Mouse (Mus musculus) heart, adult 9 months (tissue): ENCODE measurements around the gene 1700014D04Rik.
"Not testable (repeated sequence)": the region's sequence is repeated elsewhere in the genome, so short reads cannot be mapped to it uniquely, and the experiment has no call there.

Experiments
- DNase-seq, 2 experiments: peaks; one replicate each; pipeline ENCODE4 v3.0.0; 2022; ENCODE audit warnings: low spot score in 2 of 2

The 1700014D04Rik gene

DNA sequence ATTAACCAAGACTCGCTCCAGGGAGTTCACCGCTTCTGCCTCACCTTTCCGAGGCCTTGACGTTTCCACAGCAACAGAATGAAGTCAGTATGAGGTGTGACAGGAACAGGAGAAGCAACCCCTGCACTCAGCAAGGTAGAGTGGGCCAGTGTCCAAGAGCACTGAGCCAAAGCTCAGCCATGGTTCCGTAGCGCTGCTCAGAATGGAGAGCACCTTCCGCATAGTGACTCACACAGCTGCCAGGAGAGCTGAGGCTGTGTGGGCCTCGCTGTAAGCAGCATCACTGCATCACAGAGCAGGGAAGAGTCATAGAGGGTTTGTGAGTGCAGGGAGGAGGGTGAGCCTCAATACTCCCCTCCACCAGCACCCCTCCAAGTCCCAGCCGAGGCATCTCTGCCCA, at the start of gene 1700014D04Rik:
Gene 1700014D04Rik (minus strand): TSS at position 42 of the 400 bp plus-strand sequence.
- no peak for DNase-seq

DNA sequence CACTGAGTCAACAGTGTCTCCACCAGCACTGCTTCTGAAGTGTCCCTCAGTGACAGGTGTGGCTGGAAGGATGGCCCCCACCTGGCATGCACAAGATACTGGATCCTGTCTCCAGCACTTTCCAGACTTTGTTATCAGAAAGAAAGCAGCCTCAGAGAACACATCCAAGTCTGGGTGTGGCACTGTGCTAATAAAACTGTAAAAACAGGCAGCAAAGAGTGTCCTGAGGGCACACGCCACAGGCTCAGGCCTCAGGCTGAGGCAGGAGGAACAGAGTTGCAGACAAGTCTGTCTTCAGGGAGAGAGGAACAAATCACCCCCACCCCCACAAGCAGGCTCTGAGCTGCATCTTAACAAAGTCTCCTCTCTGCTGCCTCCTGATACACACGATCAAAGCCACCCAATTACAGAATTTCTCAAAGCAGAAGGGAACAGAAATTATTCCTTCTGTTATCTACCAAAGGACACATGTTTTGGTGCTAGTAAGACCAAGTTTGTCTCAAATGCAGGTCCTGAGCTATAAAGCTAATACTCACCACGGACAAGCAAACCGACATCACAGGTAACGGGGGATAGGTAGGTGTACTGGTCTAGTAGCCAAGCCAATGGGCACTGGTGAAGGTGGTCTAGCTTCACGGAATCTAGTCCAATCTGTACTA, 49.4 kb upstream of the 1700014D04Rik start:
- no peak for DNase-seq

- no peak for DNase-seq
Observed at GRCm38 (mm10) chr13:59794786-59795185, 48.2 kb upstream of the 1700014D04Rik start.

GRCm38 (mm10) chr13:59782145-59782544, 35.6 kb upstream of the 1700014D04Rik start, which contains the start of gene Gm49354:
Gene Gm49354 (minus strand): TSS chr13:59782245.
- no peak for DNase-seq

DNA sequence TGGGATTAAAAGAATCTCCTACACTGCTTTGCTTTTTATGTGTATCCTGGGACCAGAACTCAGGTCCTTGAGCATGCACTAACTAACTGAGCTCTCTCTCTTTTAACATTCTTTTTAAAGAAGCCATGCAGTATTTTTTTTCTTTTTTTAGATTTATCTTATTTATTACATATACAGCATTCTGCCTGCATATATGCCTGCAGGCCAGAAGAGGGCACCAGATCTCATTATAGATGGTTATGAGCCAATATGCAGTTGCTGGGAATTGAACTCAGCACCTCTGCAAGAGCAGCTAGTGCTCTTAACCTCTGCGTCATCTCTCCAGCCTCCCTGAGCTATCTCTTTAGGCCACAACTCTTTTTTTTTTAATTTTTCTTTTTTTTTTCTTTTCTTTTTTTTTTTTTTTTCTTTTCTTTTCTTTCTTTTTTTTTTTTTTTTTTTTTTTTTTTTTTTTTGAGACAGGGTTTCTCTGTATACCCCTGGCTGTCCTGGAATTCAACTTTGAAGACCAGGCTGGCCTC, 33.3 kb upstream of the 1700014D04Rik start:
- DNase-seq: not testable (repeated sequence)

- DNase-seq: no peak
Observed at GRCm38 (mm10) chr13:59779213-59779612, 32.7 kb upstream of the 1700014D04Rik start.

DNA sequence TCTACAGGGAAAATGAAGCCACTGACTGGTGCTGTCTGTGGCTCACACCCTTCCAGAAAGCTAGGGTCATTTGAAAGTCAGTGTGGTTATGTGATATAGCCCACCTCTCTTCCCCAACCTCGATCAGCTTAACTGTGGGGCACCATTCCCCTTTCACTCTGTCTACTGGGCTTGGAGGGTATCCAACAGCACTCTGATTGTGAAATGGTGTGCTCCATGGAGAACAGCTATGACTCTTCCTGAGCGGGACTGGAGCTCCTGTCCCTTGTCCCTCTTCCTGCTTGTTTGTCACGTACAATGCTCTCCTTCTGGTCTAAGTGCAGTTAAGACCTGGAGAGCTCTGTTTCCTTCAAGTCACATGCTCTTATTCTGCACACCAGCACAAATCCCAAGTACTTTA, 28.6 kb upstream of the 1700014D04Rik start:
- no peak for DNase-seq

- peak; percentile 80 to 86 for DNase-seq
Observed at GRCm38 (mm10) chr13:59771257-59771656, 24.7 kb upstream of the 1700014D04Rik start.

DNA sequence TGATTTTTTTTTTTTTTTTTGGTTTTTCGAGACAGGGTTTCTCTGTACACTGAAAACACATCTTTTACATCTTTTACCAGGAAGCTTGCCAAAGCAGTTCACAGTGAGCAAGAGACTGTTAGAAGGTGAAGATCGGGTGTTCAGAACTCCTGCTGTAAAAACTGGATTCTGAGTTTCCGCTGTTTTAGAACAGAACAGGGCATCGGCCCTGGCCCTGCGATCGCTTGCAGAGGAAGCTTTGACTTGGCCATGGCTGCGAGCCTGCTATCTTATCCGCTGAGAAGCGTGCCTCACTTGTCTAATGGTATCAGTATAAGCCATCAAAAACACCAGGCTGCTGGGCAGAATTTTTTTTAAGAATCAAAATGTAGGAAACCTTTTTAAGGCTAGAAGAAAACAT, 24.3 kb upstream of the 1700014D04Rik start:
- DNase-seq: peak in 1 of 2 experiments; percentile 17

DNA sequence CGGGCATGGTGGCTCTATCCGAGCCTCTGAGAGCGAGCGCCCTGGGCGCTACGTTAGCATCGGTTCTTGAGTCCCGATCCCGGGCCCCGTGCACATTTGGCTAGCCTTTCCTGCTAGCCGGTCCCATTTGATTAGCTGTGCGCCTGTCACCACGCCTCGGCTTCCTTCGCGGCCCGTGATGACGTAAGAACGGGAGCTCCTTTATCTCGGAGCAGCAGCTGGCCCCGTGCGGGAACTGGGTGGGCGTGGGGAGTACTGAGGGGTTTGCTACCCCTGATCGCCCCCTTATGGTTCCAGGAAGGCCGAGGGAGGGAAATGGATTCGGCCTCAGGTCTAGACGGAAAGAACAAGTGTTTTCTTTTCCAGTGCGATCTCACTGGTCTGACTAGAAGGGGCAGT, 23.6 kb upstream of the 1700014D04Rik start:
- DNase-seq: peak; percentile 88 to 89

- DNase-seq: peak; percentile 98 to 99
Observed at GRCm38 (mm10) chr13:59769296-59770163, 23.0 kb upstream of the 1700014D04Rik start, which contains the start of gene Isca1. Gene Isca1 (minus strand): TSS chr13:59769810.

DNA sequence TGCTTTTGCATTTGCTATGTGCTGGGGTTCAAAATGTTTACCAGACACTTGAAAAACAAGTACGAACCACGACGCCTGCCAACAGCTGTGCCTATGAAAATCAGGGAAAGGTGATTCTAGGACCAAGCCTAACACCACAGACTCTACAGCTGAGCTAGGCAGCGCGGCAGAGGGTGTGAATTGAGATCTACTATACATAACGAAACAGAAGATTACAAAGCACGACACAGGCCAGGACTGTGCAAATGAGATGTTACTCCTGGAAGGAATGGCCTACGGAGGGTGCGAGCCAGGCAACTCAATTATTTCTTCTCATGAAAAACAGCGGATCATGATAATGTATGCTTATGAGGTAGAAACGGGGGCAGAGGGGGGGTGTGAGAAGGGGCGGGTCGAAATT, 22.0 kb upstream of the 1700014D04Rik start:
- no peak for DNase-seq

DNA sequence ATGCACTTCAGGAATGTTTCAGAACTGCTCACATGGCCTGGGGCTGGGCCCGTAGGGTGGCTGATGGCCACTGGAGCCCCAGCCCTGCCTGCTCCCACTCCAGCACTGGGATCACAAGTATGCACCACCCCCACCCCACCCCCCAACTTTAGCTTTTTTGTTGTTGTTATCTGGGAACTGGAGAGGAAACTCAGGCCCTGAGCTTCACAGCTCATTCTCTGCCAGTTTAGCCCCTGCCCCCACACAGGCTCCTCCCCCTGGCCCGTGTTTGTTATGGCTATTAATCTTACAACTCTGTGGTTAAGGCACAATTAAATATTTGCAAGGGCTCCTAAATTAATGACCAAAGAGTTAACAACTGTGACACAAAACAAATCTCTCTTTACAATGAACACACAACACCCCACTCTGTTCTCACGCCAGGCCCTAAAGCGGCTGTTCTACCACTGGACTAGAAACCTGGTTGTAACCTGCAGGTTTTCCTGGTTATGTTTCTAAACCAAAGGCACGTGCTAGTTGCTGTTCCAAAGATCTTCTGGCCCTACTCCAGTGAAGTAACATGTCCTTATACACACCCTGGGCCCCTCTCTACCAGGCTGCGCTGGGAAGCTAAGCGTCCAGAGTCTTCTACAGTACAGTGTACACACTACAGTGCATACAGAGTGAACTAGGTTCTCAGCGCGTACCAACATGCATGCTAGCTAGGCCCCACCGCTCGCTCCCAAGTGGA, 20.4 kb upstream of the 1700014D04Rik start:
- no peak for DNase-seq

DNA sequence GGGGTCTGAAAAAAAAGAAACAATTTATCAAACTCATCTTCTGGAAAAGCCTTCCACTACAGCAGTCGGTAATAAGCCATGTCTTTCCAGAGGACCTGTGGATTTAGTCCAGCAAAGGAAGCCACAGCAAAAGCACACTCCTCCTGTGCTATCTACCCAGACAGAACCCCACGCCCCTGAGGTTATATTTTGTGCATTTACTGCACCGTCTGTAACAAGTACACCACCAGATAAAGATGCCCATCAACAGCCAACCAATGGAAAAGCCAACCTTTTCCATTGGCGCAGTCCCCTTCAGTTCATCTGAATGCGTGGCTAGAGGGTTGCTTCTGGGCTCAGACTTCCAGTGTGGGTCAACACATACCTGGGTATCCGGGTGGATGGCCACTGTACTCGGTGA, 16.2 kb upstream of the 1700014D04Rik start:
- DNase-seq: no peak

- DNase-seq: peak in 1 of 2 experiments; percentile 16
Observed at GRCm38 (mm10) chr13:59756906-59757305, 10.4 kb upstream of the 1700014D04Rik start.

- no peak for DNase-seq
Observed at GRCm38 (mm10) chr13:59750310-59750709, 3.8 kb upstream of the 1700014D04Rik start.

- DNase-seq: no peak
Observed at GRCm38 (mm10) chr13:59746164-59746563, 388 bp downstream of the 1700014D04Rik start.

- no peak for DNase-seq
Observed at GRCm38 (mm10) chr13:59745462-59745861, 1.1 kb downstream of the 1700014D04Rik start.

DNA sequence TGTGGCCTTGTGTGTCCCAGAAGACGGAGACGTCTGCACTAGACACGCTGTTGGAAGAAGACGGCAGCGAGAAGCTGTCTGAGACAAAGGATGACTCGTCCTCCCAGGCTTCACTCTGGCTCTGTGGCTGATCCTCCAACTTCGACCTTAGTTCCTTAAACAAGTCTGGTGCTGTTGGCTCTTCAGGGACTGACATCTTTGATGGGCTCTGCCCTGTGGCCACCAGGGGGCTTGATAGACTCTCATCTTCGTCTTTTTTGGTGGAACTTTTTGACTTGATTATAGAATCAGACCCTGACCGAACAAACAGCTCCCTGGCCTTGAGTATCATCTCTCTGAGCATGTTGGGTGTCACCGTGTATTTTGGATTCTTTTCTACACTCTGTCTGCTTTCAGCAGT, 4.9 kb downstream of the 1700014D04Rik start:
- DNase-seq: no peak

GRCm38 (mm10) chr13:59741096-59741495, 5.5 kb downstream of the 1700014D04Rik start:
- peak; percentile 40 to 47 for DNase-seq

DNA sequence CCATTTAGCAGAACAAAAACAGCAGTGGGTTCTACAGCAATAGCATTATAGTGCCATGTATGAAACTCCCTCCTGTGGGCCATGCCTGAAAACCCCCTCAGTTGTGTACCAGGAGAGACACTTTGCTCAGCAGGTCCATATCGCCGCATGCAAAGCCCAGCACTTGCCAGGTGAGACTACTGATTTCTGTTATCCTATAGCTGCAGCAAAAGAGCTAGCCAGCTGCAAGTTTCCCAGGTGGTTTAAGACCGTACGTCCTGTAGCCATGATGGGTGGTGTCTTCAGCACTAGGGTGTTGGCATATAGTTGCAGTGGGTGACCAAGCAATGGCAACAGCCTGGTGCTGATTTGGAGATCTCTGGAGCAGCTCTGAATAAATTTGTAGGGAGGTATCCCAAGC, 7.2 kb downstream of the 1700014D04Rik start:
- DNase-seq: no peak

DNA sequence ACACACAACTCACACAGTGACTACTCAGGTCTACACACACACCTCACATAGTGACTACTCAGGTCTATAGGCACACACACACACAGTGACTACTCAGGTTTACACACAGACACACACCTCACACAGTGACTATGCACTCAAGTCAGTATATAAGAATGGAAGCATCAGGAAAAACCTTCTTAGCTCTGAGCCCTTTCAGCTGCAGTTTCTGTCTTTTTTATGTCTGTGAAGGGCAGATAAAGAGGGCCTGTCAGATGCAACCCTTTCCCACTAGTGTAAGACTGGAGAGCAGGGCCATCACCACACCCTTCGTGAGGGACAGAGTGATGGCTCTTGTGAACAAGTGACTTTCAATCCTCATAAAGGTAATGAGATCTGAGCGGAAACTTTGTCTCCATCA, 8.1 kb downstream of the 1700014D04Rik start:
- no peak for DNase-seq
